In the genomic region with DNA sequence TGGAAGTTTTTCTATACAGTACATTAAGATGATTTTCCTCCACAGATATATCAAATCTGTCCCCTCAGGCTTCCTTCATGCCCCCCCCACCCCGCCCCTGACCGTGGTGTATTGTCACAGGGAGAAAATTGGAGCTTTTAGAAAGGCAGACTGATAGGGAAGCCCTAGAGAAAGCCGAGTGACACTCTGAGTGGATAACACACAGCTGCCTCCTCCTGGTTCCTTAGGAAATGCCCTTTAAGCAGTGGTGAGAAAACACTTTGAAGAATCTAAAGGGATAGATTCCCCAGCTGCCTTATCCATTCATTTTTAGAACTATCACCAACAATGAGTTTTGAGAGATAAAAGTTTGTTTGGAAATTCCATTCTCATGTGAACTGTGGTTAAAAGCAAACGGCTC, we compare ENCODE assay signal across 15 mouse cellular contexts.
DNase-seq lines count a peak whose midpoint lies in the region; ATAC-seq and TF ChIP-seq lines count a peak whose summit lies in the region.
"Had no signal": no experiment of that assay in that cellular context is flagged by ENCODE, and none has a peak within 500 bp of the region (broad histone marks: within the 10 kb centered on the region; RNA-seq: fewer than 3 reads in every experiment).

No protein-coding gene starts in this region.

- H3K27me3 ChIP-seq in forebrain, postnatal 0 days (ENCODE audit: insufficient read depth, low read length): no peaks in the 10 kb centered on the region
- no peaks in the 10 kb centered on the region for H3K27me3 ChIP-seq in forebrain, embryonic 12.5 days
- no peaks in the 10 kb centered on the region for H3K27me3 ChIP-seq in midbrain, embryonic 16.5 days (ENCODE audit: control insufficient read depth, insufficient read depth, low read depth, low read length)
- H3K27me3 ChIP-seq in midbrain, embryonic 13.5 days: no peaks in the 10 kb centered on the region
- H3K27me3 ChIP-seq in stomach, postnatal 0 days (ENCODE audit: control insufficient read depth, insufficient read depth, low read length): no peaks in the 10 kb centered on the region
- H3K27me3 ChIP-seq: hindbrain, embryonic 12.5 days; liver, embryonic 12.5 days; megakaryocyte, embryonic 14.5 days had no signal

- DNase-seq in forebrain, postnatal 0 days: no peak
- peak; percentile 6 for DNase-seq in kidney, adult 9 months
- no peak for DNase-seq in kidney, adult 11 months
- DNase-seq in stomach, postnatal 0 days (ENCODE audit: low spot score): no peak
- DNase-seq in left cerebral cortex, postnatal 25 days (ENCODE audit: low spot score in 2 of 2): no peak
- DNase-seq: cerebellum, adult 9-11 months; thymus, postnatal 14 days had no signal

- H3K4me1 ChIP-seq in forebrain, postnatal 0 days (ENCODE audit: insufficient read depth): no peaks in the 10 kb centered on the region
- H3K4me1 ChIP-seq in forebrain, embryonic 12.5 days: no peaks in the 10 kb centered on the region
- H3K4me1 ChIP-seq in midbrain, embryonic 16.5 days (ENCODE audit: control insufficient read depth, insufficient read depth, low read length): no peaks in the 10 kb centered on the region
- no peaks in the 10 kb centered on the region for H3K4me1 ChIP-seq in midbrain, embryonic 13.5 days (replicated peaks)
- H3K4me1 ChIP-seq in stomach, postnatal 0 days (replicated peaks; ENCODE audit: control insufficient read depth, insufficient read depth): no peaks in the 10 kb centered on the region
- H3K4me1 ChIP-seq: hindbrain, embryonic 12.5 days; liver, embryonic 12.5 days; megakaryocyte, embryonic 14.5 days had no signal

- WGBS in forebrain, postnatal 0 days: 43% methylated on average over 4 of the region's 4 CpGs
- WGBS in forebrain, embryonic 12.5 days: 40% methylated on average over 4 of the region's 4 CpGs
- 32% methylated on average over 4 of the region's 4 CpGs for WGBS in midbrain, embryonic 16.5 days
- WGBS in midbrain, embryonic 13.5 days: 46% methylated on average over 4 of the region's 4 CpGs
- 11% methylated on average over 4 of the region's 4 CpGs for WGBS in stomach, postnatal 0 days

- ATAC-seq in forebrain, postnatal 0 days: no peak
- ATAC-seq in forebrain, embryonic 12.5 days (ENCODE audit: low FRiP score): no peak
- ATAC-seq in midbrain, embryonic 16.5 days: 0 out of 2 replicates have a peak, but pooled peaks have one; percentile 36
- ATAC-seq in midbrain, embryonic 13.5 days: no peak
- ATAC-seq in stomach, postnatal 0 days (ENCODE audit: low FRiP score, low TSS enrichment): no peak
- ATAC-seq: activated CD4-positive, CD25-positive, alpha-beta regulatory T cell, adult 4 months; liver, embryonic 12.5 days had no signal

- intact Hi-C loops in left cerebral cortex, postnatal 25 days (cut with DNase I): loop anchor here (10.0 kb wide), 2 partner anchors 212 to 968 kb away; no protein-coding TSS in a partner anchor

- no peak overlapping the region for H3K27ac ChIP-seq in forebrain, postnatal 0 days (ENCODE audit: low read depth, low read length)
- no peak overlapping the region for H3K27ac ChIP-seq in forebrain, embryonic 12.5 days
- H3K27ac ChIP-seq in midbrain, embryonic 16.5 days (ENCODE audit: low read length): no peak overlapping the region
- no peak overlapping the region for H3K27ac ChIP-seq in midbrain, embryonic 13.5 days
- H3K27ac ChIP-seq in stomach, postnatal 0 days (replicated peaks): no peak overlapping the region
- H3K27ac ChIP-seq: hindbrain, embryonic 12.5 days; layer of hippocampus, adult 2 months; liver, embryonic 12.5 days had no signal

- H3K9me3 ChIP-seq in forebrain, postnatal 0 days (ENCODE audit: low read length): no peaks in the 10 kb centered on the region
- H3K9me3 ChIP-seq in forebrain, embryonic 12.5 days: no peaks in the 10 kb centered on the region
- H3K9me3 ChIP-seq in midbrain, embryonic 16.5 days (replicated peaks; ENCODE audit: control insufficient read depth, low read length, poor library complexity, severe bottlenecking): no peaks in the 10 kb centered on the region
- H3K9me3 ChIP-seq in midbrain, embryonic 13.5 days: no peaks in the 10 kb centered on the region
- no peaks in the 10 kb centered on the region for H3K9me3 ChIP-seq in stomach, postnatal 0 days (ENCODE audit: control insufficient read depth, low read length)
- H3K9me3 ChIP-seq: hindbrain, embryonic 12.5 days; liver, embryonic 12.5 days; megakaryocyte, embryonic 14.5 days had no signal

- TF ChIP-seq CTCF in forebrain, postnatal 0 days (IDR thresholded peaks at IDR 0.05; ENCODE audit: low read depth): 0 out of 2 replicates have a peak, but pooled peaks have one; percentile 2
- TF ChIP-seq CTCF in stomach, postnatal 0 days (IDR thresholded peaks at IDR 0.05; ENCODE audit: low read depth): peak; percentile 67

- H3K4me2 ChIP-seq in forebrain, postnatal 0 days (ENCODE audit: low read depth): no peak overlapping the region
- no peak overlapping the region for H3K4me2 ChIP-seq in forebrain, embryonic 12.5 days
- H3K4me2 ChIP-seq in midbrain, embryonic 16.5 days (ENCODE audit: low read length): no peak overlapping the region
- no peak overlapping the region for H3K4me2 ChIP-seq in midbrain, embryonic 13.5 days (replicated peaks)
- H3K4me2 ChIP-seq in stomach, postnatal 0 days (replicated peaks; ENCODE audit: low read depth): no peak overlapping the region
- H3K4me2 ChIP-seq: hindbrain, embryonic 12.5 days; liver, embryonic 12.5 days had no signal

- no peak overlapping the region for H3K4me3 ChIP-seq in forebrain, postnatal 0 days (ENCODE audit: low read depth, low read length)
- H3K4me3 ChIP-seq in forebrain, embryonic 12.5 days (replicated peaks): no peak overlapping the region
- H3K4me3 ChIP-seq in midbrain, embryonic 16.5 days (ENCODE audit: low read depth, low read length): no peak overlapping the region
- no peak overlapping the region for H3K4me3 ChIP-seq in midbrain, embryonic 13.5 days (replicated peaks)
- no peak overlapping the region for H3K4me3 ChIP-seq in stomach, postnatal 0 days (ENCODE audit: low read depth, low read length)
- H3K4me3 ChIP-seq: hindbrain, embryonic 12.5 days; layer of hippocampus, adult 2 months; liver, embryonic 12.5 days; megakaryocyte, embryonic 14.5 days had no signal

- no peaks in the 10 kb centered on the region for H3K36me3 ChIP-seq in forebrain, postnatal 0 days (ENCODE audit: insufficient read depth)
- H3K36me3 ChIP-seq in forebrain, embryonic 12.5 days (replicated peaks): no peaks in the 10 kb centered on the region
- H3K36me3 ChIP-seq in midbrain, embryonic 16.5 days (ENCODE audit: control insufficient read depth, insufficient read depth, low read length): no peaks in the 10 kb centered on the region
- no peaks in the 10 kb centered on the region for H3K36me3 ChIP-seq in midbrain, embryonic 13.5 days
- no peaks in the 10 kb centered on the region for H3K36me3 ChIP-seq in stomach, postnatal 0 days (ENCODE audit: control insufficient read depth, insufficient read depth, low read length)
- H3K36me3 ChIP-seq: hindbrain, embryonic 12.5 days; liver, embryonic 12.5 days had no signal

- no peak for TF ChIP-seq EP300 in stomach, postnatal 0 days (optimal IDR thresholded peaks at IDR 0.05)

- H3K9ac ChIP-seq in forebrain, postnatal 0 days: no peak overlapping the region
- H3K9ac ChIP-seq in forebrain, embryonic 12.5 days: no peak overlapping the region
- H3K9ac ChIP-seq in midbrain, embryonic 16.5 days (ENCODE audit: low read depth, low read length): no peak overlapping the region
- no peak overlapping the region for H3K9ac ChIP-seq in midbrain, embryonic 13.5 days (replicated peaks)
- no peak overlapping the region for H3K9ac ChIP-seq in stomach, postnatal 0 days (ENCODE audit: low read length)
- H3K9ac ChIP-seq: hindbrain, embryonic 12.5 days; liver, embryonic 12.5 days had no signal
